Mouse (Mus musculus) hematopoietic stem cell, adult 5-6 weeks (primary cell): Measurements from ENCODE around the gene Mmgt2. TPM values are rescaled to one million over a fixed set of nuclear protein-coding genes. Genes with fewer than 3 reads are reported as not detected.

Source experiments
- ATAC-seq, 2 experiments: fragments of 125-278 bp in 1 of 2; replicated peaks in 1 of 2; 2 replicates each; pipeline ENCODE4 v1.8.0; 2016 to 2017; ENCODE audit warnings: inconsistent platforms in 2 of 2, mild to moderate bottlenecking in 2 of 2, moderate number of reproducible peaks in 2 of 2, low read depth in 1 of 2, moderate TSS enrichment in 1 of 2; ENCODE audit not compliant: low FRiP score in 2 of 2, poor library complexity in 2 of 2, severe bottlenecking in 2 of 2, insufficient read depth in 1 of 2, low TSS enrichment in 1 of 2
- total RNA-seq: library from RNA; stranded (forward); fragments of 172-1452, 232-1000 nt; gene quantifications from 2 replicates; pipeline ENCODE4 v1.2.3, GENCODE M21; 2017

Gene Mmgt2
- total RNA-seq, 1 experiment from 2014 or later: 39.5 TPM

DNA sequence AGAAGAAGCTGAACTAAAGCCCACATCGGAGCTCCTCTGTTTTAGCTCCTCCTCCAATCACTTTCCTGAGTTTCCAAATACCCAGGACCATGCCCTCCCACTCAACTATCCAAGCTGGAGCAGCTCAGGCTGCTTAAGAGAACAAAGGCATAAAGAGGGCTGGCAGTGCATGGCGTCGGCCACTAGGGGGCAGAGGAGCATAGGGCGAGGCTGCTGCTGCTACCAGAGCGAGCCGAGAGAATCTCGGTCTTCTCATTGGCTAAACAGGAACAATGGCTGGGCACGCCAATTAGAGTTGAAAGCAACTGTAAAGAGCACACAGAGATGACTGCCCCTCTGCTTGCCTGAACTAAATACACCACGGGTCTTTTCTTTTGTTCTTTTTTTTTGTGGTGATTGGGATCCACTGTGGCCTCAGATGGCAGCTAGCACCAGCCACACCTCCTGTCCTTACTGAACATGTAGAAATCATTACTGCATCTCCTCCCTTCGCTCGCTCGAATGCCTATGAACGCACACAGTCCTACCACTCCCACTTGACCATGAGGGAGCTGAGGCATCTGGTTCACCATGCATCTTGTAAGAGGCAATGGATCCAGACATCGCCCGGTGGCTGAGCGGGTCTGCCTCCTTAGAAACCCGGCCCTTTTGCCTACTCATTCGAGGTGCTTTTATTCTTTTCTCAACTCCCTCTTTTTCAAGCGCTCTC lies 34.7 kb upstream of the Mmgt2 start:
- ATAC-seq: peak; percentile 86 to 90

DNA sequence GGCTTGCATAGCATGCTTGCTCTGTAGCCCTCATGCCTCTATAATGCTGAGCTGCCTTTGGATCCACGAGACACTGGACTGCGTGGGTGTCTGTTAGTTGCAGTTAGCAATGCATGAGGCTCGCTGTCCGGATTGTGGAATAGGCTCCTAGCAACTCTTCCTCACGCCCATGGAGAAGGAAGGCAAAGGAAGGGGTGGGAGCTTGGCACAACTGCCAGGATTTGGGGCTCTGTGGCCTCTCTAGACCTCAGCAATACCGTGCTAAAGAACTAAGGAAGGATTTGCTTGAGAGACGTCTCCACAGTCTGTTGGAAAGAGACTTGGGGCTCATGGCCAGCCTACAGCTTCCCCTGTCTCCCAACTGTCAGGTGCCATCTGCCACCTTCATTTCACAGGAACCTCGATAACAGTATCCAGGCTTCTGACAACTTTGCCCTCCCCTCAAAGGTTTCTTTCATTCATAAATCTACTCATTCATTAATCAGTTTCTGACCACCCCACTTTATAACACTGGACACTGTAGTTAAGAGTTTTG lies 33.5 kb upstream of the Mmgt2 start:
- no peak for ATAC-seq

DNA sequence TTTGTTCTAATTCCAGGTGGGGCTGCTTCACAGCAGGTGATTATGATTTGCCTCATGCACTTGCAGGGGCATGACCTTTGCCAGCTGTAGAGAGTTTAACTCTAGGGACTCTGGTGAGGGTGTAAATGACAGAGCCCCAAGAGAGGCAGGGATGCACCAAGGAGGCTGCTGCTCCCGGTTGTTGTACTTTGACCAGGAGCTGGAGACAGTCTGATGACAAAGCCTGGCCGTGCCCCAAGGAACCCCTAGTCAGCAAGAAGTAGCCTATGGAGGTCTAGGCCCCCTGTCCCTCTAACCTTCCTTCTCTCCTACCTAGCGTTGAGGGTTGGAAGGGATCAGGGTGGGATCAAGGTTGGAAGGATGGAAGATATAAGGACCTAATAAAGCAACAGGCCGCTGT lies 33.0 kb upstream of the Mmgt2 start:
- ATAC-seq: no peak

DNA sequence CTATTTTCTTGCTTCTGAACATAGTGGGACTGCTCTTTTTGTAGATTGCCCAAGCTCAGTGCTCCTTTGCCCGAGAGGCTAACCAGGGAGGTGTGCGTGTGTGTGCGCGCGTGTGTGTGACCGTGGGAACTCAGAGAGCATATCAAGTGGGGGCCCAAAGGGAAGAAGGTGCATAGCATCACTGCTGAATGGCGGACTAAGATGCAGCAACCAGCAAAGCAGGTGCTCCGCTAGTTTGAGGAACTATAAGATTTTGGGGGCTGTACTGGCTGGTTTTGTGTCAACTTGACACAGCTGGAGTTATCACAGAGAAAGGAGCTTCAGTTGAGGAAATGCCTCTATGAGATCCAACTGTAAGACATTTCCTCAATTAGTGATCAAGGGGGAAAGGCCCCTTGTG lies 27.4 kb upstream of the Mmgt2 start:
- peak in 1 of 2 experiments; percentile 43; a peak in 1 of 4 replicates for ATAC-seq

DNA sequence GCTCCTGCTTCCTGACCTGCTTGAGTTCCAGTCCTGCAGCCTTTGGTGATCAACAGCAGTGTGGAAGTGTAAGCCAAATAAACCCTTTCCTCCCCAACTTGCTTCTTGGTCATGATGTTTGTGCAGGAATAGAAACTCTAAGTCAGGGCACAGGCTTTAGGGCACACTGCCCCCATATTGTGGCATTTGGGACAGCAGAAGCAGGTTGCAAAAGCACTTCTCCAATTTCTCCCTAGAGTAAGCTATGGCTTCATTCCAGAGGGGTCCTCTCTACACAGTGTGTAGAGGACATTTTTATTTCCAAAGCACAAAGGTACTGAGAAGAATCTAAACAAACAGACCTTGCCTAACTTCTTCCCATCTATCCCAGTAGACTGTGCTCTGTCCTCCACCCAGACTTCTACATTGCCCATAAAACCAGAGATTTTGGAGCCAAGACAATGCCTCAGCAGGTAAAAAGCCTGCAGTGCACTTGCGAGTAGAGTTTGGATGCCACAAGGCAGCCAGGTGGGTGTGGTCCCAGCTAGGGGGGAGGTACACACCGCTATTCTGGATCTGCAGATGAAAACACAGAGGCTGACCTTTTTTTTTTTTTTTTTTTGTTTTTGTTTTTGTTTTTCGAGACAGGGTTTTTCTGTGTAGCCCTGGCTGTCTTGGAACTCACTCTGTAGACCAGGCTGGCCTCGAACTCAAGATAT lies 26.7 kb upstream of the Mmgt2 start:
- ATAC-seq: 0 out of 4 replicates have a peak, but pooled peaks of 1 of the 2 experiments have one; percentile 39

DNA sequence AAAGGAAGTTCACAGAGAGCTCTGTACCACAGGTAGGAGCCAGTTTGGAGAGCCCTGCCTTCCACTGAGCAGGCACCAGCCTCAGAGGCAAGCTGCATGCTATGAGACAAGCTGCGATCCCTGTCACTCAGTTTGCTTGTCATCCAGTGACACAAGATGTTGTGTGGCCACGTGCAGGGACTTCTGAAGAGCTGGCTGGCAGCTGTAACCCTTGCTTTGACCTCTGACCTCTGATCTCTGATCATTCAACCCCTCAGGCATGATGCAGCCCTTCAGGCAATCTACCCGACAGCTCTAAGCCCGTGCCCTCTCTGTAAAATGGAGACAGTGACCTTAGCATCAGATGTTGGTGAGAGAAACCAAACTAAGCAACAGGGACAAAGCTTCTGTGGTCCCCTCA lies 25.6 kb upstream of the Mmgt2 start:
- no peak for ATAC-seq

DNA sequence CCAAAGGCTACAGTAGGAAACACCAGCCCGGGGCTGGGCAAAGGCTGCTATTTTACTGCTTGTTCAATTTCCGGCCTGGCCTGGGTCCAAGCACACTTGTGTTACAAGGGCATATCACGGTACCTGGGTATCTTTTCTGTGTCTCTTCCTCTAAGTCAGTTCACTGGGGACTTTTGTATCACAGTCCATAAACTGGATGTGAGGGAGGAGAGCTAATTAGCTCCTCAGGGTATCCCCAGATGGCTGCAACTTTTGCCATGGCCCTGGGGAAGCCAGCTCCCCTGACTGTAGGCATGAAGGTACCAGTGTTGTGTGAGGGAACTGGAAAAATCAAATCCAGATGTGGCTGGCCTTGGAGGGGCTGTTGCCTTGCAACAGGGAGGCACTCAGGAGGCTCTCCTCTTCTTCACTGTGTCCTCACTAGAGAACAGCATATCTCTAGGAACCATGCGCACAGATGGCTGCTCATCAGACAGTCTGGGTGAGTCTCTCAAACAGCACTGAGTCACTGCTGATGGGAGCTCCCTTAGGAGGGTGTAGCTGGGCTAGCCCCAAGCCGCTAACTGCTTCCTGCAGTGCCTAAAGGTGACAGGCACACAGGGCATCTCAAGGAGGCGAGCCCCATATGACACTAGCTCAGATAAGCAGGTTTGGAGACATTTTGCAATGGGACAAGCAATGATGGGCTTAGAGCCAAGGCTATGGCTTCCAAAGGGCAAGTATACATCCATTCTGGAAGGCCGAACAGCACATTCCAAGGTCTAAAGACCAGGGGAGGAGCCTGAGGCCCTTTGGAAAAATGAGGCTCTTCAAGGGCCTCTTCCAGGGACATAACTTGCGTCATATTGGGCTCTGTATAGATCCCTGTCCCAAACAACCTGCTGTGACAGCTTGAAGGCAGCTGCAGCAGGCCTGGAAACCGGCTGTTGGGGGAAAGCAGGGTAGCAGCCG lies 23.8 kb upstream of the Mmgt2 start:
- ATAC-seq: peak in 1 of 2 experiments; percentile 11; a peak in 1 of 4 replicates

DNA sequence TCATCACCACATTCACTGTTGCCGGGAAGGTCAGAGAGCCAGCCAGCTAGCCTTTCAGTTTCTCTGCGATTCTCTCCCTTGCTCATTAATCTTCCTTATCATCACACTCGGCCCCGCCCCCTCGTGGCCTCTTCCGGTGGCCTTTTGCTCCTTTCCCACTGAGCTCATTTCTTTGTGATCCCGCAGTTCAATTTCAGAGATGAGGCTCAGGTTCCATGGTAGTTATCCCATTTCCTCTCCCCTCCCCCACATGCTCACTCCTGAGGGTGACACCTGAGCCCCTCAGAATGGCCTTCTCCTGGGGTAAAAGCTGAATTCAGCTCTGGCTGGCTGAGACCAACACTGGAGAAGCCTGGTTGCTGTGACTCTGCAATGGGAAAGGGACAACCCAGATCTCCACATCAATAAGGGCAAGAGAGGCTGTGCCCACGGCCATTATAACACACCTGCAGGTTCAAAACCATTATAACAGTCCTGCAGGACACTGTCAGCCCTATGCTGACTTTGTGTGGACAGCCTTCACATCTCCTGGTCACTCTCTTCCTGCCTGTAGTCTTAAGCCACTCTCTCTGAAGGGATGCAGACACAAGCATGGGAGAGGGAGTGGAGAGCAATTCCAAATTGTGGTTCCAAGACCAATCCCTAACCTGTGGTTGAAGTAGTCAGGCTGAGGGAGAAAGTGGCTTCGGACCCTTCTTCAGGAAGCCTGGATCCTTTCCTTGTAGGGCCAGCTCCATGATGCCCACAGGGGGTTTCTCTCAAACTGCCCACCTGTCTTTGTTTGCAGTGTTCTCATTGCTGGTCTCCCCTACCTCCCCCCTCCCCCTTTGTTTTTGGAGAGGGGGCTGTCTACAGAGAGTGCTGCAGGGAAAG lies 18.9 kb upstream of the Mmgt2 start:
- peak; percentile 46 to 53; a peak in 3 of 4 replicates for ATAC-seq

DNA sequence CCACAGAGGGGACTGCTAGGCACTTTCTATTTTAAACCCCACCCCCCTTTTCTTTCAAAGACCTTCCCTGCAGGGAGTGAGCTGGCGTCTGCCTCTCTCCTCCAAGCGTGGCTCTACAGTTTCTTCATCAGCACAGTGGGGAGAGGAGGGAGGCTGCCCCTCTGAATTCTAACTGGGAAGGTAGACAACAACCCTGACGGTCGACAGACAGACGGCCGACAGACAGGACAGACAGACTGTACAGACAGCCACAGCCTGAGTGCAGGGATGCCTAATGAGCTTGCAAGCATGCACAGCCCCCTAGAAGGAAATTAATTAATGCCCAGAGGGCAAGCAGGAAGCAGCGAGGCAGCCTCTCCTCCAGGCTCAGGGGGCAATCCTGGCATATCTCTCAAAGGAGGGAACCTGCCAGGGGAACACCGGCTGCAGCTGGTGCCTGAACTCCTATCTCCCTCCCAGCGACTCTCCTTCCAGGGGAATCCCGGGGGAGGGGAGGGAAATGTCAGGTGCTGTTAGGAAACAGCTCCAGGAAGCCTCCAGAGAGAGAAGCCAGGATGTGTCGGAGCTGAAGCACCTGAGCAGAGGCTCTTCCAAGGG lies 18.1 kb upstream of the Mmgt2 start:
- ATAC-seq: peak in 1 of 2 experiments; percentile 14; a peak in 1 of 4 replicates

DNA sequence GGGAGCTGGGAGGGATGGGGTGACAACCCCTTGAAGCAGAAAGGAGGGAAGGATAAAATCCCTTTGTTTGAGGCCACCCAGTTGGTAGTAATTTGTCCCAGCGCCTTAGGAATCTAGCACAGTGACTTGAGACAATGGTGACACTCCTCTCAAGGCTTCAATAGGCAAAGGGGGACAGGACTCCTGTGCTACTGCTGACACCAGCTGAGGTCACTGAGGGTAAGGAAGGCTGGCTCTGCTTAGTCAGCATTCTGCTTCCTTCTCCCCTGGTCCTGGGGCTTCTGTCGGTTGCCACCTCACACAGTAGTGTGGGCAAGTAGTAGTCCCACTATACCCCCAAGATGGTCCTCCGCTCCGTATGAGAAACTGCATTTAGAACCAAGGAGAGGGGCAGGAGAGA lies 17.3 kb upstream of the Mmgt2 start:
- no peak for ATAC-seq

DNA sequence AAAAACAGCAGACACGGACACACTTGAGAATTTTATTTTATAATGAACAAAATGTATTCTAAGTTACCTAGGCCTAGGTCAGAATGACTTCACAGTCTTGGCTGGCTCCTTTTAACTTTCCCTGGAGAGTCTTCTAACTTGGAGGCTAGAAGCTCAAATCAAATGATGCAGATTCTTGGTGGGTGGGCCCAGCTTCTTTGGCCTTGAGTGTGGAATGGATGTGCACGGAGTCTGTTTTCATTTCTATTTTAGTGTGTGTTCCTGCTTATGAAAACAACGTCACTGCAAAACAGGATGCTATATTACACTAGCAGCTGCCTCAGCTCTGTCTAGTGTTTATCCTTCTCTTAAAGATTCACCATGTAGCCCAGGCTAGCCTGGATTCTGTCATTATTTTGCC lies 13.1 kb upstream of the Mmgt2 start:
- ATAC-seq: no peak

DNA sequence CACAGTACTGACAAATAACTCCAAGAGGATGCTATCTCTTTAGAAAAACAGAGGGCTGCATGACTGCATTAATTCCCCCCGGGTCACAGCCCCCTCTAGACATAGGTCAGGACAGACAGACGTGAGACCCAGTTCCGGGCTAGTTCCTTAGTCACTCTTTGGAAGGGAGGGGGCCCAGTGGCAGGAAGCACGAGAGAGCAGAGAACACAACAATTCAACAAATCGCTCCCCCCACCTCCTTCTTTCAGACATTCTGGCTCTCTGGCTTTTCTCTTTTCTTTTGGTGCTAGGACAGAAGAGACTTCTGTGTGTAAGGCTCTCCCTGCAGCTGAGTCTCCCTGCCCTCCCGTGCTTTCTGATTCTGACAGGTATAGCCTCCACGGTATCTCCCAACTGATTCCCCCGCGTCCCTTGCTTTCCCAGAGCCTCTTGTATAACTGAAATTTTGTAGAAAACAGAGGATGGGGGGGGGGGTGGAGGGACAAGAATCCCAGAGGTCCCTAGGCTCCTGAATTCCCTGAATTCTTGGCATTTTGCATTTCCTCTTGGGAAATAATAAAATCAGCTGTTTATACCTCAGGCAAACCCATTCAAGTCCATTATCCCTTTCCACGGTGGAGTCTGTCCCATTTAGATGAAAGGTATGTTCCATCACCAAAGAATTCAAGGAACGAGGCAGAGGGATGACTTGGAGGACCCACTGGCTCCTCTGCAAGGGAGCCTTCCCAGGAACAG lies 12.2 kb upstream of the Mmgt2 start:
- ATAC-seq: 0 out of 4 replicates have a peak, but pooled peaks of 1 of the 2 experiments have one; percentile 32

DNA sequence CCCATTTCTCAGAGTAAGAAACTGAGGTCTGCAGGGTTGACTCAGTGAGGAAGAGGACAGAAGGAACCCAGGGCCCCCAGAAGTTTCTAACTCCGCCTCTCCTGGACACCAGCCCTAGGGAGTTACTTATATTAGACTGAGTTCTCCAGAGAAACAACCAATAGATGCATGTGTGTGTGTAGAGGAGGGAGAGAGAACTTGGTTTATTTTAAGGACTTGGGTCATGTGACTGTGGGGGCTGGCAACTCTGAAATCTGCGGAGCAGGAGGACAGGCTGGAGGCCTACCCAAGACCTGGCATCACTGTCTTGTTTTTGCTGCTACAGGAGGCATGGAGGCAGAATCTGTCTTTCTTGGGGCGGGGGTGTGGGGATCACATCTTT lies 11.6 kb upstream of the Mmgt2 start:
- ATAC-seq: no peak

DNA sequence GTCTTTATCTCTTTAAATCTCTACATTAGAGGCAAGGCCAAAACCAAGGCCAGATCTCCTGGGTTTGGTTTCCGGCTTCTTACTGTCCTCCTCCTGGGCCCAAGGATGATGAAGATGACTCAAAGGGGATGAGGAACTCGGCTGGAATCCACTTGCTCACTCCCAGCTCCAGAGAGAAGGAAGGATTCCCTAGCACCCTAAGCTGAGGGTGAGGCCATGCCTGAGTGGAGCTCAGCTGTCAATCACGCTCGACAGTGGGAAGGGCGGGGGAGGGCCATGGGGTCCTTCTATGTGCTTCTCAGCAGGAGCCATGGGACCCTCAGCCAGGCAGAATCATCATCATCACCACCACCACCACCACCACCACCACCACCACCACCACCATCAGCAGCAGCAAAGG lies 11.1 kb upstream of the Mmgt2 start:
- ATAC-seq: no peak

DNA sequence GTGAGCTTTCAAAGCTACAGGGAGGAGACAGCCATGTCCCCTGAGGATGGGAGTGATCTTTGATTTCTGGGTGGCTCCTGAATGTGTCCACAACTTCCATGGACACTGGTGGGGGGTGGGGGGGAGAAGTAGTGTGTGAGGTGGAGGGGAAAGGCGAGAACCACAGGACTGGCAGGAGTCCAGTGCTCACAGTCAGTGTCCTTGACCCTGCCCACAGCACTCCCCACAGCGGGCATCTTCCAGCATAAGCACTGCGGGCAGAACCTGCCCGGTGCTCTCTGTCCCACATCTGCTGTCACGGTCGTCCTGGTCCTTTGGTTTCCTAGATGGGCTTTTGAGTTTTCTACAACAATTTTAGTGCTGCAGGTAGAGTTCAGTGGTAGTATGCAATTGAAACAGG lies 10.7 kb upstream of the Mmgt2 start:
- ATAC-seq: no peak

DNA sequence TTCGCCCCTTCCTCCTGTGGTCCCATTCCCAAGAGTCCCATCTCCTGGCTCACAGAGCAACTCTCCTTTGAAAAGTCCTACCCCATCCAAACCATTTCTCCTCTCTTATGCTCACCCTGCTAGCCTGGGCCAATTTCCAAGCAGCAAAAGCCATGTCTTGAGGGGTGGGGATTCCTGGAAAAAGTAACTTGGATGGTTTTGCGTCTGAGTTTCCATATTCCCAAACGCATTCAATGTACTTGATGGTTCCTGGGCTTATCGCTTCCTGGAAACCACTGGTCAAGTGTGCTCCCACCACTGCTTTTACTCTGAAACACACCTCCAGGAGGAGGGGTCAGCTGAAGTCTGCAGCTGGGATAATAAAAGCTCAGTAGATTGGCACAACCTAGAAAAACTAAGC lies 10.1 kb upstream of the Mmgt2 start:
- ATAC-seq: no peak
